Mouse (Mus musculus) midbrain, embryonic 14.5 days (tissue): ENCODE measurements around the gene Sik3. TPM values are rescaled to one million over a fixed set of nuclear protein-coding genes. Genes with fewer than 3 reads are reported as not detected.
A peak's percentile ranks its signal among the peaks of the same experiment; 100 is the strongest.

Experiments used
- ATAC-seq: fragments of 200-750 bp; cut with Nextera tagmentation; 2 replicates; pipeline ENCODE4 v1.8.0; 2017; ENCODE audit warnings: moderate number of reproducible peaks, moderate library complexity; ENCODE audit not compliant: low FRiP score, low TSS enrichment
- DNase-seq: peaks from one replicate; pipeline ENCODE4 v3.0.0-alpha.2; 2015
- H3K27ac ChIP-seq: fragments of 300-500 bp; sonication (generic); replicated peaks from 2 replicates; pipeline ENCODE4 v1.5.1; 2014; ENCODE audit warnings: mild to moderate bottlenecking, low read depth, low read length, moderate library complexity
- H3K27me3 ChIP-seq: fragments of 300-500 bp; sonication (generic); 2 replicates; pipeline ENCODE4 v1.6.1; 2014; ENCODE audit warnings: low read length, control low read depth, mixed read lengths; ENCODE audit not compliant: control insufficient read depth, insufficient read depth
- H3K36me3 ChIP-seq: fragments of 300-500 bp; sonication (generic); 2 replicates; pipeline ENCODE4 v1.6.1; 2014; ENCODE audit warnings: low read length, control low read depth; ENCODE audit not compliant: control insufficient read depth, insufficient read depth
- H3K4me1 ChIP-seq: fragments of 300-500 bp; sonication (generic); 2 replicates; pipeline ENCODE4 v1.6.1; 2014; ENCODE audit warnings: mild to moderate bottlenecking, antibody characterized with exemption, low read length, control low read depth; ENCODE audit not compliant: control insufficient read depth, insufficient read depth
- H3K4me2 ChIP-seq: fragments of 300-500 bp; sonication (generic); 2 replicates; pipeline ENCODE4 v1.6.1; 2014; ENCODE audit warnings: mild to moderate bottlenecking, low read length, moderate library complexity
- H3K4me3 ChIP-seq: fragments of 300-500 bp; sonication (generic); replicated peaks from 2 replicates; pipeline ENCODE4 v1.5.1; 2014; ENCODE audit warnings: low read depth, low read length
- H3K9ac ChIP-seq: fragments of 300-500 bp; sonication (generic); replicated peaks from 2 replicates; pipeline ENCODE4 v1.6.1; 2014; ENCODE audit warnings: mild to moderate bottlenecking, low read length, moderate library complexity
- H3K9me3 ChIP-seq: fragments of 300-500 bp; sonication (generic); 2 replicates; pipeline ENCODE4 v1.6.1; 2016; ENCODE audit warnings: low read length, control low read depth, mixed read lengths; ENCODE audit not compliant: control insufficient read depth
- WGBS: fragments of 180-500 bp; shearing (Covaris S2); extraction: QIAGEN DNeasy Blood & Tissue Kit; methylation state at CpG from one replicate; pipeline ENCODE4 v1.1.7; 2014; 5-methylcytosine and 5-hydroxymethylcytosine counted together
- polyA plus RNA-seq: library from polyadenylated mRNA; unstranded; fragments of >200 nt; fragmentation: Nextera tagmentation; extraction: Ambion mirVana; gene quantifications from 2 replicates; pipeline ENCODE4 v1.2.1, GENCODE M21; 2014

Sik3 gene
- polyA plus RNA-seq, 1 experiment from 2014 or later, result 10.3 TPM

DNA sequence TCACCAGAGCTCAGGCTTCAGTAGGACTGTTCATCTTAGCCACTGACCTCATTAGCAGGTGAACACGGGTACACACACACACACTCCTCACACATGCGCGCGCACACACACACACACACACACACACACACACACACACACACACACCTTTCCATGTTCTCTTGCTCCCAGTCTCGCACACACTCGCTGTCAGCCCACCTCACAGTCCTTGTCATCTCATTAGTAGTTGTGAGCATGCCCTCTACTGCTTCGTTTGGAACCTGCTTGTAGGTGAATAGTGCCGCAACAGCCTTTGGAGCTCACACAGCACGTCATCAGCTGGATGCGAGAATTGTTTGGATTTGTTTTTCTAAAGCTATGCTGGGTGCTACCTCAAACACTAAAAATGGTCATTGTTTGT lies 176.8 kb downstream of the Sik3 start:
- Histone ChIP-seq H3K9me3 (no peaks in the 10 kb centered on the region), H3K27me3 (no peaks in the 10 kb centered on the region), H3K27ac (0 out of 2 replicates have a peak overlapping the region, but pooled peaks have one; percentile 41), H3K4me3 (no peak overlapping the region), H3K36me3 (peaks cover 2% of the 10 kb centered on the region; the same call in 1 of the 2 replicates), H3K9ac (no peak overlapping the region), H3K4me2 (no peak overlapping the region), H3K4me1 (peaks cover 3% of the 10 kb centered on the region; the same call in 1 of the 2 replicates)
- 83% methylated on average over 10 of the region's 10 CpGs for WGBS
- ATAC-seq, result no peak
- peak; percentile 45 for DNase-seq

DNA sequence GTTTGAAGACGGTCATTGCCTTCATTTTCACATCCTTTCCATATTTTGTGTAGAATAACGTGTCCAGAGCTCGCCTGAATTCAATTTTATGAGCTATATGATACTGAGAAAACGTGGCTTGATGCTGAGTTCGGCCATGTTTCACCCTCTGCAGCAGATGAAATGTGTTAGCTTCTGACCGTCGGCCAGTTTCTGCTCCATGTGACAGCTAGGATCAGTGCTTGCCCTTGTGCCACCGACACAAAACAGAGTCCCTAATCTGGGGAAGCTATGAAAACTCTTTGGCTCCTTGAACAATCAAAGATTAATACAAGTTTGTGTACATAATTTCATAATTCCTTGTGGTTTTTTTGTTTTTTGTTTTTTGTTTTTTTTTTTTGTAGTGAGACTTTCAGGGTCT lies 178.6 kb downstream of the Sik3 start:
- Histone ChIP-seq H3K9me3 (no peaks in the 10 kb centered on the region), H3K27me3 (no peaks in the 10 kb centered on the region), H3K27ac (no peak overlapping the region), H3K4me3 (no peak overlapping the region), H3K4me1 (peaks cover 3% of the 10 kb centered on the region; the same call in 1 of the 2 replicates), H3K9ac (no peak overlapping the region), H3K4me2 (no peak overlapping the region), H3K36me3 (peaks cover 16% of the 10 kb centered on the region)
- DNase-seq, result no peak
- ATAC-seq, result no peak
- WGBS, result 75% methylated on average over 8 of the region's 8 CpGs

DNA sequence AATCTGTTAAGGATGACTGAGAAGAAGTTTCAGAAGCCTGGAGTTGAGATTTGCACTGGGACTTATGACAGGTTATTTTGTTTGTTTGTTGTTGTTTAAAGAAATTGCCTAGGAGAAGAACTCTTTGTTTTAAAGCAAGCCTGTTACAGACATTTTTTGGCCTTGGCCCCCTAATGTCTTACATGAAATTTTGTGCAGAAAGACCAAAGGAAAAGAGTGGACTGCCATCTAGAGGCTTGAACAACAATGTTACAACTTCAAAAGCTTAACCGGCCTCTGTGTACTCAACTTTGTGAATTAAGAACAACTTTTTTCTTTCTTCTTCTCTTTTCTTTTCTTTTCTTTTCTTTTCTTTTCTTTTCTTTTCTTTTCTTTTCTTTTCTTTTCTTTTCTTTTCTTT lies 179.0 kb downstream of the Sik3 start:
- ATAC-seq (no peak), DNase-seq (peak; percentile 86)
- Histone ChIP-seq H3K36me3 (peaks cover 20% of the 10 kb centered on the region), H3K4me2 (no peak overlapping the region), H3K27me3 (no peaks in the 10 kb centered on the region), H3K4me3 (no peak overlapping the region), H3K27ac (no peak overlapping the region), H3K9me3 (no peaks in the 10 kb centered on the region), H3K9ac (no peak overlapping the region), H3K4me1 (peaks cover 3% of the 10 kb centered on the region; the same call in 1 of the 2 replicates)
- 33% methylated on average over 1 of the region's 1 CpGs for WGBS

DNA sequence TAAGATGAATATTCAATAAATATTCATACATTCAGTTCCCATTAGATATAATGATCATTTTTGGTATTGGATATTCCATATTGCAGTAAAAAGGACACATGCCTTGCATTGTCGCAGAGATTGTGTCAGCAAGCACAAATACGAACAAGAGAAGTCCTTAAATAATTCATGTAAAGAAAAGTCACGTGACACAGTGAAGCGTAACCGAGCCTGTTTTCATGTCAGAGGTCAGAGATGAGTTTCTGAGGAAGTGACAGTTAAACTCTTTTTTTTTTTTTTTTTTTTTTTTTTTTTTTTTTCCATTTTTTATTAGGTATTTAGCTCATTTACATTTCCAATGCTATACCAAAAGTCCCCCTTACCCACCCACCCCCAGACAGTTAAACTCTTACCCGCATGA lies 180.0 kb downstream of the Sik3 start:
- no peak overlapping the region for H3K9ac ChIP-seq
- H3K36me3 ChIP-seq, result peaks cover 28% of the 10 kb centered on the region
- no peak for ATAC-seq
- 63% methylated on average over 6 of the region's 6 CpGs for WGBS
- peaks cover 3% of the 10 kb centered on the region; the same call in 1 of the 2 replicates for H3K4me1 ChIP-seq
- no peak for DNase-seq
- H3K27me3 ChIP-seq, result no peaks in the 10 kb centered on the region
- no peak overlapping the region for H3K4me3 ChIP-seq
- H3K27ac ChIP-seq, result no peak overlapping the region
- H3K4me2 ChIP-seq, result no peak overlapping the region
- H3K9me3 ChIP-seq, result no peaks in the 10 kb centered on the region

DNA sequence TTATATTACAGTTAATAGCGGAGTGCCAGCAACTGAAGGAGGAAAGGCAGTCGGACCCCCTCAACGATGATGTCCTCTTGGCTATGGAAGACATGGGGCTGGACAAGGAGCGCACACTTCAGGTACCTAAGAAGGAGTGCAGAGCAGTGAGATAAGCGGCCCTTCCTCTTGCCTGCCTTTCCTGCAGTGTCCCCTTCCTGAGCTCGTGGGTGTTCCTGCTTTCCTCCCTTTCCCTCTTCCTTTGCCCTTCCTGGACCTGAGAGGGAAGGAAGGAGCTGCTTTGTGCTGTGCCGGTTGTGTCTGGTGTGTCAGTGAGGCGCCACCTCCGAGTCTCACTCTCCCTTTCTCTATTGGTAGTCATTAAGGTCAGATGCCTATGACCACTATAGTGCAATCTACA lies 182.2 kb downstream of the Sik3 start:
- Histone ChIP-seq H3K27me3 (no peaks in the 10 kb centered on the region), H3K4me2 (no peak overlapping the region), H3K9ac (no peak overlapping the region), H3K9me3 (no peaks in the 10 kb centered on the region), H3K36me3 (peaks cover 44% of the 10 kb centered on the region), H3K4me3 (no peak overlapping the region), H3K27ac (no peak overlapping the region), H3K4me1 (no peaks in the 10 kb centered on the region)
- ATAC-seq (no peak), DNase-seq (no peak)
- WGBS, result 94% methylated on average over 9 of the region's 9 CpGs

DNA sequence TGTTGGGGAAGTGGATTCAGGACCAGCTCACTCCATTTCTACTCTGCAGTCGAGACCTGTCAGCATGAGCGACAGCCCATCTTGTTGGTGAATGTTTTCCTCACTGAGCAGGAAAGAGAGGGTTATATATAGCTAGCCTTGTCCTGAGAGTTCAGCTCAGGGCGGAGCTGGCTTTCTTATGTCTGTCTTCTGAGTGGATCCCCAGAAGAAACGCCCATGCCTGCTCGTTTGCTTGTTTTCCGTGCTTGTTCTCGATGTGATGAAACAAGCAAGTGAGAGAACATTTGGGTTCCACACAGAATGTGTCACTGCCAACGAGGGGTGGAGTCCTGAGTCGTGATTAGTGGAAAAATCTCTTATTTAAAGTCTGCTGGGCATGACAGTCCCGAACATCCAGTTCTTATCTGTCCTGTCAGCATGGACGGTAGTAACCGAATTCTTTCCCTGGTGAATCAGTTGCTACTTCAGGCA lies 184.1 kb downstream of the Sik3 start:
- Histone ChIP-seq H3K4me2 (no peak overlapping the region), H3K9me3 (no peaks in the 10 kb centered on the region), H3K27me3 (no peaks in the 10 kb centered on the region), H3K9ac (no peak overlapping the region), H3K36me3 (peaks cover 53% of the 10 kb centered on the region), H3K4me3 (no peak overlapping the region), H3K4me1 (no peaks in the 10 kb centered on the region), H3K27ac (no peak overlapping the region)
- DNase-seq, result no peak
- no peak for ATAC-seq
- 89% methylated on average over 12 of the region's 12 CpGs for WGBS

DNA sequence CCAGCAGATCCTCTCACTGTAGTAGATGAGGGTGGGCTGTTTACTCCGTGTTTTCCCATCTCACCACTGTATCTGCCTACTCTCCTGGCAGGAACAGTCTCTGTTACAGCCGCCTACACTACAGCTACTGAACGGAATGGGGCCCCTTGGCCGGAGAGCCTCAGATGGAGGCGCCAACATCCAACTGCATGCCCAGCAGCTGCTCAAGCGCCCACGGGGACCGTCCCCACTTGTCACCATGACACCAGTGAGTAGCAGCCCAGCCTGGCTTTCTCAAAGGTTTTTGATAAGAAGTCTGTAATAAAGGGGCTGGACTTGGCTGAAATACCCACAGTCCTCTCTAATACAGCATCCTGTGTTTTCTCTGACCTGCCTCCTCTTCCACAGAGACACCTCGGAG lies 185.8 kb downstream of the Sik3 start:
- Histone ChIP-seq H3K36me3 (peaks cover 68% of the 10 kb centered on the region), H3K4me2 (no peak overlapping the region), H3K9ac (no peak overlapping the region), H3K4me1 (no peaks in the 10 kb centered on the region), H3K9me3 (no peaks in the 10 kb centered on the region), H3K27ac (no peak overlapping the region), H3K4me3 (no peak overlapping the region), H3K27me3 (no peaks in the 10 kb centered on the region)
- no peak for ATAC-seq
- no peak for DNase-seq
- 90% methylated on average over 9 of the region's 9 CpGs for WGBS

DNA sequence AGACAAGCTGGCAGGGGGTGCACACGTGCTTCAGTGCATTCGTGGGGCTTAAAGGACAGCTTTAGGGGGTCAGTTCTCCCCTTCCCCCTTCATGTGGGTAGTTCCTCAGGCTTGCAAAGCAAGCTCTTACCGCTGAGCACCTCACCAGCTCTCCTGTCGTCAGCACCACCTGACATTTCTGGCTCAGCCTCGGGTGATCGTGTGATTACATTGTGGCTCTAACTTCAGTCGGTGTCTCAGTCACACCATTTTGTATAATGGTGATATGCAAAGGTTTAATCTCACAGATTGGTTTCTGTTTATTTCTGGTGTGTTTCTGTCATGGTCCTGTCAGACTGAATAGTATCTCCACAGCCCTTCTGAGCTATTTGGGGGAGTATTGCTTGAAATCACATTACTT lies 186.3 kb downstream of the Sik3 start:
- Histone ChIP-seq H3K4me2 (no peak overlapping the region), H3K27ac (no peak overlapping the region), H3K27me3 (no peaks in the 10 kb centered on the region), H3K4me1 (no peaks in the 10 kb centered on the region), H3K9me3 (no peaks in the 10 kb centered on the region), H3K36me3 (peaks cover 70% of the 10 kb centered on the region), H3K9ac (no peak overlapping the region), H3K4me3 (no peak overlapping the region)
- no peak for DNase-seq
- no peak for ATAC-seq
- WGBS, result 85% methylated on average over 7 of the region's 7 CpGs

DNA sequence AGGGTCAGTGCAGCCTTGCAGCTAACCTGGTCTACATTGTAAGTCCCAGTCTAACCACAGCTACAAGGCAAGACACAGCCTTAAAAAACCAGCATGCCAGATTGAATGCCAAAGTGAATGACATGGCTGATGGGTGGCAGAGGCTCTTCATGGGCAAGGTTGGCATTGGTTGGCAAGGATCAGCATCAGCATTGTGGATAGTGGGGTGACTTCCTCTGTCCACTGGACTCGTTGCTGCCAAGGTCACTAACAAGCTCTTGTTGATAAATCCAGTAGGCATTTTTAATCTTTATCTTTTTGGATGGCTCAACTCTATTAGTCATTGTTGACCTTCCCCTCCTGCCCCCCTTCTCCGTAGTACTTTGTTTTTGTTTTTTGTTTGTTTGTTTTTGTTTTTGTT lies 187.0 kb downstream of the Sik3 start:
- H3K9ac ChIP-seq, result no peak overlapping the region
- no peak overlapping the region for H3K4me2 ChIP-seq
- no peak overlapping the region for H3K4me3 ChIP-seq
- H3K4me1 ChIP-seq, result no peaks in the 10 kb centered on the region
- H3K36me3 ChIP-seq, result peaks cover 72% of the 10 kb centered on the region
- DNase-seq, result no peak
- WGBS, result 93% methylated on average over 2 of the region's 2 CpGs
- no peaks in the 10 kb centered on the region for H3K27me3 ChIP-seq
- H3K9me3 ChIP-seq, result no peaks in the 10 kb centered on the region
- ATAC-seq, result no peak
- H3K27ac ChIP-seq, result no peak overlapping the region
